ENCODE assay signal across 12 mouse cellular contexts in the genomic region with DNA sequence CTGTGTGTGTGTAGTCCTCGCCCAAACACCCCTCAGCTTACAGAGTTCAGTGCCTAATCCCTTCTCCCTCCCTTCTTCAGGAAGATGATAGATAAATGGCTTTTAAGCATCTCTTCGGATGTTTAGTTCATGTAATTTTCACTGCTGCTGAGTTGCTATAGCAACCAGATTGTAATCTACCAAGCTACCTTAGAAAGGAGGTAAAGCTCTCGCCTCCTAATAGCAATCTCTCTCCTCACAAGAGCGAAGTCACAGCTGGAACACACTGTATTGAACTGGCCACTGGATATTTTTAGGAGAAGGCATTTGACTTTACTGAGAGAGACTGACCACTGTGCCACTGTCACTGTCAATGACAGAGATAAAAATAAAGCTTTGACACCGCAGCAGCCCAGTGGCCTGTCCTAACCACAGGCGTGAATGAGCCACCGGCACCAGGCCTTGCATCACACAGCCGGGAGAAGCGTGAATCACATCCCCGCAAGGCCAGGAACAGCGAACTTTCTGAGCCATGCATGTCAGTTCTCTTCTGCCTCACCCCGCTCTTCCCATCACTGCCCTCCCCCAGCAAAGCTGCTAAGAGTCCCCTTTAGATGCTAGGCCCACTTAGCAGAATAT.
A peak's percentile ranks its signal among the peaks of the same experiment; 100 is the strongest.
DNase-seq lines count a peak whose midpoint lies in the region; ATAC-seq and TF ChIP-seq lines count a peak whose summit lies in the region.
"Had no signal": no experiment of that assay in that cellular context is flagged by ENCODE, and none has a peak within 500 bp of the region (broad histone marks: within the 10 kb centered on the region; RNA-seq: fewer than 3 reads in every experiment).

No protein-coding gene starts in this region.

- no peaks in the 10 kb centered on the region for H3K4me1 ChIP-seq in midbrain, embryonic 11.5 days (ENCODE audit: control insufficient read depth, insufficient read depth, low read length)
- peaks cover 7% of the 10 kb centered on the region for H3K4me1 ChIP-seq in midbrain, embryonic 10.5 days
- H3K4me1 ChIP-seq in hindbrain, embryonic 15.5 days (replicated peaks), result peaks cover 25% of the 10 kb centered on the region
- no peaks in the 10 kb centered on the region for H3K4me1 ChIP-seq in cerebellum, adult 2 months (ENCODE audit: control insufficient read depth, insufficient read depth, low read length)

- H3K9ac ChIP-seq in midbrain, embryonic 11.5 days (ENCODE audit: low read length), result no peak overlapping the region
- no peak overlapping the region for H3K9ac ChIP-seq in hindbrain, embryonic 15.5 days

- H3K9me3 ChIP-seq in midbrain, embryonic 11.5 days (ENCODE audit: control insufficient read depth, low read length), result no peaks in the 10 kb centered on the region
- no peaks in the 10 kb centered on the region for H3K9me3 ChIP-seq in midbrain, embryonic 10.5 days (replicated peaks)
- H3K9me3 ChIP-seq in hindbrain, embryonic 15.5 days, result no peaks in the 10 kb centered on the region

- no peak for TF ChIP-seq CTCF in left cerebral cortex, adult 2 months (IDR thresholded peaks at IDR 0.05)
- TF ChIP-seq CTCF in cerebellum, adult 2 months (IDR thresholded peaks at IDR 0.05; ENCODE audit: borderline replicate concordance, insufficient read depth, low read depth, low read length), result no peak

- no peak overlapping the region for H3K4me2 ChIP-seq in midbrain, embryonic 11.5 days
- H3K4me2 ChIP-seq in hindbrain, embryonic 15.5 days, result no peak overlapping the region

- intact Hi-C loops in left cerebral cortex, adult 2 months (cut with DNase I), result no loop called here

- H3K4me3 ChIP-seq in midbrain, embryonic 11.5 days (ENCODE audit: low read depth, low read length), result no peak overlapping the region
- H3K4me3 ChIP-seq in midbrain, embryonic 10.5 days, result no peak overlapping the region
- H3K4me3 ChIP-seq in hindbrain, embryonic 15.5 days, result no peak overlapping the region
- H3K4me3 ChIP-seq in left cerebral cortex, adult 2 months, result no peak overlapping the region
- H3K4me3 ChIP-seq in cerebellum, adult 2 months (replicated peaks; ENCODE audit: insufficient read depth, low read depth, low read length), result no peak overlapping the region

- no peaks in the 10 kb centered on the region for H3K27me3 ChIP-seq in midbrain, embryonic 11.5 days (ENCODE audit: control insufficient read depth, insufficient read depth, low read length)
- H3K27me3 ChIP-seq in midbrain, embryonic 10.5 days (ENCODE audit: low read depth, poor library complexity, severe bottlenecking), result no peaks in the 10 kb centered on the region
- no peaks in the 10 kb centered on the region for H3K27me3 ChIP-seq in hindbrain, embryonic 15.5 days
- H3K27me3 ChIP-seq in cerebellum, adult 2 months (ENCODE audit: control insufficient read depth, insufficient read depth, low read length), result no peaks in the 10 kb centered on the region

- no peak overlapping the region for H3K27ac ChIP-seq in midbrain, embryonic 11.5 days (ENCODE audit: low read depth, low read length)
- H3K27ac ChIP-seq in midbrain, embryonic 10.5 days (replicated peaks), result no peak overlapping the region; the same call in 1 of the 2 replicates
- peak overlapping the region; percentile 70 for H3K27ac ChIP-seq in hindbrain, embryonic 15.5 days (replicated peaks)
- no peak overlapping the region for H3K27ac ChIP-seq in left cerebral cortex, adult 2 months
- no peak overlapping the region for H3K27ac ChIP-seq in cerebellum, adult 2 months (ENCODE audit: insufficient read depth, low read length)

- peak; percentile 84 for DNase-seq in adrenal gland, adult 2 months
- DNase-seq in adrenal gland, postnatal 4 days (ENCODE audit: low spot score in 2 of 2), result no peak
- peak; percentile 69 for DNase-seq in midbrain, embryonic 11.5 days (ENCODE audit: low spot score, missing footprints)
- no peak for DNase-seq in midbrain, embryonic 10.5 days (ENCODE audit: low spot score)
- no peak for DNase-seq in left cerebral cortex, adult 2 months (ENCODE audit: extremely low spot score in 1 of 2, low spot score in 2 of 2)
- no peak for DNase-seq in cerebellum, adult 2 months
- DNase-seq: B cell, adult 2 months; kidney, postnatal 14 days; right cerebral cortex, postnatal 4 days; thymus, postnatal 36 days had no signal

- WGBS in midbrain, embryonic 11.5 days, result 77% methylated on average over 12 of the region's 12 CpGs
- WGBS in midbrain, embryonic 10.5 days, result 87% methylated on average over 12 of the region's 12 CpGs
- WGBS in hindbrain, embryonic 15.5 days, result 69% methylated on average over 12 of the region's 12 CpGs
- WGBS in cerebellum, adult 2 months, result 91% methylated on average over 12 of the region's 12 CpGs

- H3K36me3 ChIP-seq in midbrain, embryonic 11.5 days (ENCODE audit: control insufficient read depth, insufficient read depth, low read length), result no peaks in the 10 kb centered on the region
- H3K36me3 ChIP-seq in midbrain, embryonic 10.5 days, result peaks cover under 1% of the 10 kb centered on the region
- no peaks in the 10 kb centered on the region for H3K36me3 ChIP-seq in hindbrain, embryonic 15.5 days

- ATAC-seq in midbrain, embryonic 11.5 days (ENCODE audit: low FRiP score), result peak; percentile 24; the same call in 1 of the 2 replicates
- peak; percentile 55; the same call in 1 of the 2 replicates for ATAC-seq in hindbrain, embryonic 15.5 days (ENCODE audit: low FRiP score, low read depth)
- no peak for ATAC-seq in CD4-positive, CD25-positive, alpha-beta regulatory T cell, adult 4 months

- TF ChIP-seq POLR2A in cerebellum, adult 2 months (IDR thresholded peaks at IDR 0.05; ENCODE audit: borderline replicate concordance, insufficient read depth, low read length), result no peak

Comparison
In these comparisons a context has a peak if more than half of its experiments do, and no peak if none do; other contexts are left out.
1. DNase-seq: peak in adrenal gland, adult 2 months (single experiment) and midbrain, embryonic 11.5 days (single experiment); none in adrenal gland, postnatal 4 days (0 of 2), midbrain, embryonic 10.5 days (single experiment), left cerebral cortex, adult 2 months (0 of 2) and cerebellum, adult 2 months (0 of 2).